Mouse (Mus musculus): ENCODE measurements around the gene Acot5. TPM values are rescaled to one million over a fixed set of nuclear protein-coding genes. Genes with fewer than 3 reads are reported as not detected.

The Acot5 gene
- total and polyA plus RNA-seq, 3 experiments: not detected

DNA sequence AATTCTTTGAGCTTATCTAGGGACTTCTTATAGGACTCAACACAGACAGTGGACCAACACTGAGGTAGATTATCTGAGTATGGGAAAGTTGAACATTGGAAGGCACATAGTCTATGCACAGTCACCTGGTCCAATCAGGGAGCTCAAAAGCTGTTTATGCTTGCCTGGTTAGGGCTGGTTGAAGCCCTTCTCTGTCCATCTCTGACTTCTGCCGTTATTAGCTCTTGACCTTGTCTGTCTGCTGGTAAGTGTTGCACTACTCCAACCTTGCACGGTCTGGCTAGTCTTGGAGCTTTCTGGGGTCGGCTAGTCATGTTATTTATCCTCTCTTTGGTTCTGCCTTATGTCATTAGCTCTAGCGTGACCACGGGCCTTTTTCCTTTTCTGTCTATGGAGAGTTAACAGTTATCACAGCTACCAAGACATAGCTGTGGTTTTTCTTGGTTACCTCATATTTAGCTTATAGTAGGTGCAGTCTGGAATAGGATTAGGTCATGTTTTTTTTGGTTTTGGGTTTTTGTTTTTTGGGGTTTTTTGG, 17.1 kb upstream of the Acot5 start, which contains the start of gene Acot3:
TSS of gene Acot3 (plus strand) at position 208 of the 538 bp plus-strand sequence.
- no peaks in the 10 kb centered on the region for H3K36me3 ChIP-seq (ENCODE audit: control insufficient read depth in 1 of 2, insufficient read depth in 2 of 2, low read length in 2 of 2)
- DNase-seq (ENCODE audit: low read depth, low spot score): no peak
- peaks cover 0 to 2% of the 10 kb centered on the region in 2 experiments; a peak in 1 of 4 replicates for H3K27me3 ChIP-seq (ENCODE audit: control insufficient read depth in 1 of 2, insufficient read depth in 2 of 2, low read length in 2 of 2)
- no peak within 1 kb of the TSS for H3K4me3 ChIP-seq (ENCODE audit: control insufficient read depth in 1 of 2, insufficient read depth in 1 of 2, low read depth in 2 of 2, low read length in 2 of 2)
- H3K9me3 ChIP-seq (replicated peaks; ENCODE audit: insufficient read depth, low read length): no peaks in the 10 kb centered on the region
- no peaks in the 10 kb centered on the region for H3K4me1 ChIP-seq (ENCODE audit: control insufficient read depth in 1 of 2, insufficient read depth in 2 of 2, low read length in 2 of 2)
- no peak for TF ChIP-seq GABPA (IDR thresholded peaks at IDR 0.05; ENCODE audit: low read depth, low read length)
- no peak for TF ChIP-seq E2F4 (IDR thresholded peaks at IDR 0.05; ENCODE audit: borderline replicate concordance, low read depth, low read length)
- no peak for TF ChIP-seq POLR2AphosphoS2 (IDR thresholded peaks at IDR 0.05; ENCODE audit: low read length)
- H3K9ac ChIP-seq (ENCODE audit: control insufficient read depth, low read depth, low read length, poor library complexity, severe bottlenecking): no peak within 1 kb of the TSS
- no peaks in the 10 kb centered on the region for H3K79me2 ChIP-seq (ENCODE audit: control insufficient read depth, insufficient read depth, low read length, poor library complexity)
- H3K27ac ChIP-seq (ENCODE audit: control insufficient read depth, low read depth, low read length): no peak within 1 kb of the TSS

DNA sequence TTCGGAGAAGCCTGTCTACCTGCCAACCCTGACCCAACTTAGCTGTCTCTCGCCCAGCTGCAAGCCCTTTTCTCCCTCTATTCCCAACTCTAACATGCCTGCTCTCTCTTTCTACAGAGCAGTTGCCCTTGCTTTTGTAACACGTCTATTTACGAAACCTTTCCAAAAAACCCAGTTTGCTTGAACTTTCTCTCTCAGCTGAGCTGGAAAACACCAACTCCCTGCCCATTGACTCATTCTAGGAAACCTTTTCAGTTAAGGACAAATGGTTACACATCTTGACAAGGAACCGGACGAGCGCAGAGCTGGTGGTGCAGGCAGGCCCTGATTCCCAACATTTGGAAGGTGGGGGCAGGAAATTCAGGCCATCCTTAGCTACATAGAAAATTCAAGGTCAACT, 16.5 kb upstream of the Acot5 start:
- no peaks in the 10 kb centered on the region for H3K4me1 ChIP-seq (ENCODE audit: control insufficient read depth in 1 of 2, insufficient read depth in 2 of 2, low read length in 2 of 2)
- DNase-seq (ENCODE audit: low read depth, low spot score): no peak
- TF ChIP-seq ZKSCAN1 (IDR thresholded peaks at IDR 0.05; ENCODE audit: low read depth, low read length) (no peak), MYB (IDR thresholded peaks at IDR 0.05; ENCODE audit: low read depth, low read length) (no peak), TCF12 (IDR thresholded peaks at IDR 0.05; ENCODE audit: low read depth, low read length) (no peak), JUND (IDR thresholded peaks at IDR 0.05; ENCODE audit: low read depth, low read length) (no peak), SMC3 (IDR thresholded peaks at IDR 0.05; ENCODE audit: low read depth, low read length) (no peak), MXI1 (IDR thresholded peaks at IDR 0.05; ENCODE audit: low read depth, low read length) (no peak), KAT2A (conservative IDR thresholded peaks at IDR 0.05; ENCODE audit: low read depth, low read length) (no peak), ETS1 (IDR thresholded peaks at IDR 0.05; ENCODE audit: low read depth, low read length) (no peak), E2F4 (IDR thresholded peaks at IDR 0.05; ENCODE audit: borderline replicate concordance, low read depth, low read length) (no peak), ELF1 (IDR thresholded peaks at IDR 0.05; ENCODE audit: low read depth, low read length) (no peak), MYC (IDR thresholded peaks at IDR 0.05; ENCODE audit: low read depth, low read length) (no peak), ZC3H11A (IDR thresholded peaks at IDR 0.05; ENCODE audit: low read depth, low read length) (no peak), POLR2A (IDR thresholded peaks at IDR 0.05; ENCODE audit: control insufficient read depth in 1 of 2, insufficient read depth in 1 of 2, low read depth in 1 of 2, low read length in 2 of 2, poor library complexity in 1 of 2) (no peak), NRF1 (IDR thresholded peaks at IDR 0.05; ENCODE audit: insufficient read depth, low read depth, low read length, poor library complexity, severe bottlenecking) (no peak), TBP (IDR thresholded peaks at IDR 0.05; ENCODE audit: low read depth, low read length) (no peak), POLR2AphosphoS5 (IDR thresholded peaks at IDR 0.05; ENCODE audit: borderline replicate concordance, low read depth, low read length) (no peak), GATA1 (IDR thresholded peaks at IDR 0.05; ENCODE audit: low read depth, low read length) (no peak), MAX (IDR thresholded peaks at IDR 0.05; ENCODE audit: low read length) (no peak), CHD1 (IDR thresholded peaks at IDR 0.05; ENCODE audit: low read depth, low read length) (no peak)
- H3K36me3 ChIP-seq (ENCODE audit: control insufficient read depth in 1 of 2, insufficient read depth in 2 of 2, low read length in 2 of 2): no peaks in the 10 kb centered on the region
- H3K9me3 ChIP-seq (replicated peaks; ENCODE audit: insufficient read depth, low read length): no peaks in the 10 kb centered on the region
- H3K9ac ChIP-seq (ENCODE audit: control insufficient read depth, low read depth, low read length, poor library complexity, severe bottlenecking): no peak overlapping the region
- H3K79me2 ChIP-seq (ENCODE audit: control insufficient read depth, insufficient read depth, low read length, poor library complexity): no peaks in the 10 kb centered on the region
- H3K27ac ChIP-seq (ENCODE audit: control insufficient read depth, low read depth, low read length): no peak overlapping the region
- no peak overlapping the region for H3K4me3 ChIP-seq (ENCODE audit: control insufficient read depth in 1 of 2, insufficient read depth in 1 of 2, low read depth in 2 of 2, low read length in 2 of 2)
- H3K27me3 ChIP-seq (ENCODE audit: control insufficient read depth in 1 of 2, insufficient read depth in 2 of 2, low read length in 2 of 2): peaks cover 0 to 2% of the 10 kb centered on the region in 2 experiments; a peak in 1 of 4 replicates
